Mouse (Mus musculus) cerebellum, postnatal 10 days (tissue): ENCODE data around the gene Tiam1.
"Not testable (repeated sequence)": the region's sequence is repeated elsewhere in the genome, so short reads cannot be mapped to it uniquely, and the experiment has no call there.

ENCODE experiments used
- DNase-seq, 2 experiments: peaks; one replicate each; pipeline ENCODE4 v3.0.0; 2021; ENCODE audit warnings: mixed read lengths in 2 of 2

Gene Tiam1

DNA sequence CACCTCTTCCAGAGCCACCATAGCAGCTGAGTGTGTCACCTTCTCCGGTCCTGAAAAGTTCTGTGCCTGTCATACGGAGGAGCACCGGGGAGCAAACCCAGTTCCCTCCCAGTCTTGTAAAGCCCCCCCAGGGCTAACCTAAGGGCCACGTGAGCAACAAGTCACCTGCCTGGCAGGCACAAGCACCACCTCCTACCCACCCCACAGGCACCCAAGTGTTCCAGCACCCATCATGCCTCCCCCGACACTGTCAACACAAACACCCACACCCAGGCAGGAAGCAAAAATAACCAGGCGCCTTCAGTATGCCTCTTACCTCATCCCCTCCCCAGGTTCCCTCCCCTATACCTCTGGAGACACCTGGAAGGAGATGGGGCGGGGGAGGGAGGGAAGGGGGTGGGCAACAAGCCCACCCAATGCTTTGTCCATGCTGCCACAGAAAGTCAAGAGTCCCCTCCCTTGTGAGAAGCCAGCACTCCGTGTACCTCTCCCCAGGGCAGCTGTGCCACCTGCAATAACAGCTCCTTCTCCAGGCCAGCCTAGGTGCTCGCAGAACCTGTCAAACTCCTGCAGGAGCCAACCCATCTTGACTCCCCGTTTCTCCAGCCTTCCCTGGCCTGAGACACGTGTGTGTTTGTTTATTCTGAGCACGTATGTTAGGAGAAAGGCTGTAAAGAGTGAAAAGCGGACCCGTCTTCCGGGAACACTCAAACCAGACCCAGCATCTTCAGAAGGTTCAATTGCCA, 38.7 kb downstream of the Tiam1 start:
- DNase-seq: no peak

DNA sequence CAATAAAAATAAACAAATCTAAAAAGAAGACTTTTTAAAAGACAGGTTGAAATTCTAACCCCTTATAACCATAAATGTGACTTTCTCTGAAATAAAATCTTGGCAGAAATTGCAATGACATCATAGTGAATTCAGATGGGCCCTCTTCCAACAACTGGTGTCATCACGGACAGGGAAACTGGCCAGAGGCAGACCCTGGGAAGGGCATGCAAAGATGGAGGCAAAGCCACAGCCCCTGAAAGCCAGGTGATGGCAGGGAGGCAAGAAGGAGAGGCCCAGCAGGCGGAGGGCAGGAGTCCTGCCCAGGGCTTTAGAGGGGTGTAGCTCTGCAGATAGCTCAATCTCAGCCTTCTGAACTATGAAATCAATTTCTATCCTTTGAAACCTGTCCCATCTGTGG, 39.8 kb downstream of the Tiam1 start:
- peak; percentile 31 to 42 for DNase-seq

- no peak for DNase-seq
These were observed 41.0 kb downstream of the Tiam1 start for GRCm38 (mm10) chr16:90102596-90102995.

- DNase-seq: no peak
These were observed 45.4 kb downstream of the Tiam1 start for GRCm38 (mm10) chr16:90098191-90098605.

- no peak for DNase-seq
These were observed 45.8 kb downstream of the Tiam1 start for GRCm38 (mm10) chr16:90097769-90098168.

DNA sequence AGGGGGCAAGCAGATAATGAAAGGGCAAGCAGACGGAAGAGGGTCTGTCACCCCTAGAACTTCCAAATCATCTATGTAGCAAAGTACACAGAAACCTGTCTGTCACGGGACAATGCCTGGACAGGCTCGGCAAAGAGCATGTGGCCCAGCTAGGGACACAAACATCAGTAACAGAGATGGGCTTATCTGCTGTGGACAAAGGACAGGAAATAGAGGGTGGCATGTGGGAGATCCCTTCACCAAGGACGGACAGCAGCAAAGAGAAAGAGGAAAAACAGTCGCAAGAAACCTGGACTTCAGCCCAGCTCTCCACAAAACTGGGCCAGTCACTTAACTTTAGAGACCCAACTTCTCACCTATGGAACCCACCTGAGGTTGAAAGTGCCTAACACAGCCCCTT, 47.6 kb downstream of the Tiam1 start:
- no peak for DNase-seq

DNA sequence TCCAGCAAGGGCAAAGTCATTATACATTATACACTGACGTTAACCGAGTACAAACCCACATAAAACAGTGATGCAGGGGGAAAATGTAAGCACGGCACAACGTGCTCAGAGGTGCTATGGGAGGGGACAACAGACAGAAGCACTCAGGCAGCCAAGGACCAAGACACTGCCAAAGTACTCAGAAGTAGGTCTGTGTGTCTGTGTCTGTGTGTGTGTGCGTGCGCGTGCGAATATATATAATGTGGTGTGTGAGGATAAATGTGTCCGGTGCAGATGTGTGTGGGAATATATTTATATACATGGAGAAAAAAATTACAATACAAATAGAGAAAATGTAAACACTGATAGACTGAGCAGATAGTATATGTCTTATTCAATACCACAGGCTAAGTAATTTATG, 50.6 kb downstream of the Tiam1 start:
- no peak for DNase-seq

- peak in 1 of 2 experiments; percentile 45 for DNase-seq
These were observed 51.7 kb downstream of the Tiam1 start for GRCm38 (mm10) chr16:90091906-90092305.

GRCm38 (mm10) chr16:90091112-90091720, 52.4 kb downstream of the Tiam1 start:
- peak; percentile 51 to 55 for DNase-seq

DNA sequence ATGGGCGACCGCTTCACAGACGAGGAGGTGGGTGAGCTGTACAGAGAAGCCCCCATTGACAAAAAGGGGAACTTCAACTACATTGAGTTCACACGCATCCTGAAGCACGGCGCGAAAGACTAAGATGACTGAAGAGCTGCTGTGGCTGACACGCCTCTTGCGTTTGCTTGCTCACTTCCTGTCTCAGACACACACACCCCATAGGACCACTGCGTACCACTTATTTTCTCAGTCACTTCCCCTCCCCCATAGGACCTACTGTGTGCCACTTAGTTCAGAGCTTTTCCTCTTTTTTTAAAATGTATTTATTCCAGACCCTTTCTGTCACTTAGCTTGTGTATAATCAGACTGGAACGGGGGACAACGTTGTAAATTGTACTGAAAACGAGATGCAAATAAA, 53.2 kb downstream of the Tiam1 start:
- no peak for DNase-seq

DNA sequence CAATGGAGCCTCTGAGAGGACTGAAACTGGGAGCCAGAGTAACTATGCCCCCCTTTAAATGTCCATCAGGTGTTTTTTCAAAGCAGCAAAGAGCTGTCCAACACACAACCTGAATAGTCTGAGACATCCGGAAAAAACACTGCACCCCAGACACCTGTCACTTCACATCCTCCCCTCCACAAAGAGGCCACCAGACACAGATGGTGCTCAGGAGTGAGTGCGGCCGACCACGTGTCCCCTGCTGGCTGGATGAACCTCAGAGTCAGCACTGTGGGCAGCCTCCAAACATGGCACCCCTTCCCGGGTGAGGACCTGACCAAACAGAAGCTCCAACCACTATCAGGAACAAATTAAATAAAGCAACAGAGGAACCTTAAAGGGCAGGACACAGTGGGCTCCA, 56.3 kb downstream of the Tiam1 start:
- no peak for DNase-seq

DNA sequence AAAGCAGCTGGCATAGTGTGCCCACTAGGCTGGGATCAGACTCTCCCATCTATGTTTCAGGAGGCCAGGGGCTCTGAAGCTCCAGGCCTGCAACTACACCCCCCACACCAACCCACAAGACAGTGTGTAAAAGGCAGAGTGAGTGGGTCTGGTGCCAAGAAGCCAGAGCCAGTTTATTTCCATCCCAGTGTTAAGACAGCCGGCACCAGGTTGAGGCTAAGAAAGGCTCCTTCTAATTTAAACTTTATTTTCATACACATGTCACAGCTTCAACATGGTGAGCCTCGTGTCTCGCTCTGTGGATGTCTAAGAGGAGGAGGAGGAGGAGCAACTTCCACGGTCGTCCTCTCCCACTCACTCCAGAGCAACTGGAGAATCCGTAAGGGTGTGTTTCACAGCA, 57.5 kb downstream of the Tiam1 start:
- peak; percentile 50 to 64 for DNase-seq

DNA sequence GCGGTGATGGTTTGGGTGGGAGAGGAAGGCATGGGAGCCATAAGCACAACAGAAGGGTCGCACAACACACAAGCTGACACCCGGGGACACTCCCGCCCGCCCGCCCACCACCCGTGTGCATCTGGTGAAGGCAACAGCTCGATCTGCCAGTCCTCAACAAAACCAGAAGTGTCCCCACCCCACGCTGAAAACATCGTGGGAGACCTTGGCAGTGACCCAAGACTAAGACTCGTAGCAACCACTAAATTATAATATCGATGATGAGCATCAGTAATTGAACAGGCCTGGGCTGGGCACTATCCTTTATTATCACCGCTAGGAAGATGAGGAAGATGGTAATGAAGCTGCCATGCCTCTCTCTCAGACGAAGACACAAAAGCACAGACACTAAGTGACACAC, 58.0 kb downstream of the Tiam1 start:
- peak; percentile 30 to 38 for DNase-seq

GRCm38 (mm10) chr16:90081125-90081524, 62.4 kb downstream of the Tiam1 start:
- peak; percentile 75 to 85 for DNase-seq

GRCm38 (mm10) chr16:90078806-90079381, 64.7 kb downstream of the Tiam1 start:
- DNase-seq: no peak

GRCm38 (mm10) chr16:90073510-90073909, 70.1 kb downstream of the Tiam1 start:
- peak; percentile 59 to 60 for DNase-seq

DNA sequence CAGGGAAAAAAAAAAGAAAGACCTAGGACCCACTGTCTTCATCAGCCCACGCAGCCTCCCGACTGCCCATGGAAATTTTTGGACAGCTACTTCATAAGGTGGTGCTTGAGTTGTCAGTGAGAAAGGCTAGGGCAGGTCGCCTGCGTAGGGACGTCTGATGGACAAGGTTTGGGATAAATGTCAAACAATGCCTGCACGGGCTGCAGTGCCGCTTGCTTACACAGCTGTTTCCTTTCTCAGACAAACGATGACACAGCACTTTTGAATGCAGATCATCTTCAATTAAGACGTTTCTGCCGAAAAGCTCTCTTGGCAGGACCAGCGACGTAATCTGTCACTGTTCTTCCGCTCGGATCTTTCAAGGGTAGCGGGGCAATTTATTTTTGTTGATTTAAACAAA, 70.9 kb downstream of the Tiam1 start:
- peak in 1 of 2 experiments; percentile 51 for DNase-seq

- DNase-seq: not testable (repeated sequence)
These were observed 72.4 kb downstream of the Tiam1 start for GRCm38 (mm10) chr16:90071125-90071524.

- no peak for DNase-seq
These were observed 73.5 kb downstream of the Tiam1 start for GRCm38 (mm10) chr16:90070104-90070503.

DNA sequence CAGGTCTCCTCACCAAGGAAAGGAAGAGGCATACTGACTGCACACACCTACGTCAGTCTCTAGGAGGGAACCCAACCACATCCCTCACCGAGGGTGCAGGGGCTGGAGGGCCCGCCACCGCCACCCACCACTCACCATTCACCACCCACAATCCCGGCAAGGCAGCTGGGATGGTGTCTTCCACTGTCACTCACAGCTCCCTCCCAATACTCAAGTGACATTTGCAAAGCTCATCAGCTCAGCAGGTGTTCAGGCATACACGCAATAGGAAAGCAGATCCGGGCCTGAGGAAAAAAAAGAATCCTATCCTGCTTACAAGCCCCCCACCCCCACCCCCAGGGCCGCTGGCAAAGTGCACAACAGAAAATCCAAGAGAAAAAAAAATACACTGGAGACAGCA, 74.4 kb downstream of the Tiam1 start:
- no peak for DNase-seq

DNA sequence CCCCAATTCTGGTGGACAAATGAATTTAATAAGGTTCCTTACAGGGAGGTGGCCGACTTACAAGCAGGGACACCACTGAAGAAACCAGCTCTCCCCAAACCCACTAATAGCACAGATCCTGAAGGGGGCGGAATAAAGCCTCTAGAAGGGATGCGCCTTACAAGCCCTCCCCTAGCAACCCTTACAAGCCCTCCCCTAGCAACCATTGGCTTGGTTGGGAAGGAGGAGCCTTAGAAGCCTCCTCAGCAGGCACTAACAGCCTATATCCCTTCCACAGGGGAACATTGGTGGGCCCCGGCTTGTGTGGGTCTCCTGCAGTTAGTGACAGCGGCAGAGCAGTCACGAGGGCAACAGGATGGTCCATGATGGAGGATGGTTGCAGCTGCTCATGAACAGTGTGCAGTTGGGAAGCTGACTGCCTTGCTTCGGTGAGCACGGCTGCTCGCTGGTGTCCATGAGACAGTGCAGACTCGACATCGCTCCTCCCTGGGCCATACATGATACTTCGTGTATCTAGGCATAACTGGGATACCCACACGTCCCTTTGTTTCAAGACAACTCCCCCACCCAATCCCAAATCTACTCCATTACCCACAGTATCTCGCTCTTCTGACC, 90.6 kb downstream of the Tiam1 start:
- peak in 1 of 2 experiments; percentile 34 for DNase-seq

DNA sequence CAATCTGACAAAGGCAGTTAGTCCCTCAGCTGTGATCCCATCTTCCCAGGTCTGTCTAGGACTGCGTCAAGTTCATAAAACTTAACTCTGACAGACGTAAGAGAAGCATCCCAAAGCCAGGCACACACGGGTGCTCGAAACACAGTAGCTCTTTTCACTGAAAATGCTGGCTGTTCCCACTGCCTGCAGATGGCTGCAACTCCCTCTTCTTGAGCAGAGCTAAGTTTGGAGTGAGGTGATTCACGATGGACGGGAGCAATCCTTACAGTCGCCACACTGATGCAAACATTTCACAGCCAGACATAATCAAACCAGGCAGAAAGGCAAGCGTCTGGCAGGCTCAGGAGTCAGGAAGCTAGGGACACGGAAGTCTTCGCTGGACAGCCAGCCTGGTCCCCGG, 91.2 kb downstream of the Tiam1 start:
- DNase-seq: no peak

- DNase-seq: no peak
These were observed 92.5 kb downstream of the Tiam1 start for GRCm38 (mm10) chr16:90051051-90051450.

DNA sequence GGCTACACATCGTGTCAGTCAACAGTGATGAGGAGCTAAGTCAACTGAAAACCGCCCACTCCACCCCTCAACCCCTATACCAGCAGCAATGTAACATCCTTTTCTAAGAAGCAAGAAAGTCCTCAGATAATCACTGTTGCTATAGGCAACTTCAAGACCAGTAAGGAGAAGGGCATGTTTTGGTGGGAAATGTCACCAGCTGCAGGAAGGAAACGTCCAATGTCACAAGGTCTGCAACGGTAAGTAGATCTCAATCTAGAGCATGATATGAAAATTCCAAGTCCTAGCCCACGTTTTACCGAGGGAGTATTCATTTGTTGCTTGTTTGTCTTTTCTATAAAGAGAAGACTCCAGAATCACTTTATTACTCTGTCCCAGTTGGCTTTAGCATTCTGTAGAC, 95.7 kb downstream of the Tiam1 start:
- DNase-seq: no peak
